Mouse (Mus musculus): ENCODE measurements around the gene Serpinb9b. TPM values are rescaled to one million over a fixed set of nuclear protein-coding genes. Genes with fewer than 3 reads are reported as not detected.

The Serpinb9b gene
- total and polyA plus RNA-seq, 3 experiments = 0.05 TPM; not detected in 2

DNA sequence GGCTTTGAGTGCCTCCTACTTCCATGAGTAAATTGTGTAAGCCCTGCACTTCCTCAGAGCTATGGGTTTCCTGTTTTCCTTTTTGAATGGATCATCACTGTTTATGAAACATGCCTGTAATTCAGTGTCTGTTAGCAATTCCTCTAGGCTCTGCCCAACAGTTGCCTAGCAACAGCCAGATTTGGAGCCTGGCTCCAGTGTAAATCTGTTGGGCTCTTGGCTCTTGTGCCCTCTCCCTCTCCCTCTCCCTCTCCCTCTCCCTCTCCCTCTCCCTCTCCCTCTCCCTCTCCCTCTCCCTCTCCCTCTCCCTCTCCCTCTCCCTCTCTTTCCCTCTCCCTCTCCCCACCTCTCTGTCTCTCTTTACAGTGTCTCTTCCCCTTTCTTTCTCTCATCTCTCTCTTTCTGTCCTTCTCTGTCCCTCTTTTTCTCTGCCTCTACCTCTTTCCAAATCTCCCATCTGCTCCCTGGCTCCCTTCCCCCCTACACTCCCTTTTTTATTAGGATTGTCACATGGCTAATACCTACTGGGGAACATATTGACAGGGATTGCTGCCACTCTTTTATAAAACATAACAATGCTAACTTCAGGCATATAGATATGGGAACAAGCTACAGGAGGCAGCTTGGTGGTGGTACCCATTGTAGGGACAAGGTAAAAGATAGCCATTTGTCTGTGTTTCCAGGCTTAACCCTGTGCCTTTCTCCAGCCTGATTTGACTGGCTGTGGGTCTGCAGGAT, 58.6 kb downstream of the Serpinb9b start:
- DNase-seq (ENCODE audit: low spot score) = no peak
- Histone ChIP-seq H3K4me1 (ENCODE audit: insufficient read depth, low read depth, low read length) (no peaks in the 10 kb centered on the region), H3K4me3 (ENCODE audit: low read depth, low read length) (no peak overlapping the region), H3K27me3 (ENCODE audit: insufficient read depth, low read length) (peaks cover 3% of the 10 kb centered on the region; the same call in 1 of the 2 replicates), H3K36me3 (replicated peaks) (no peaks in the 10 kb centered on the region), H3K9me3 (replicated peaks) (peaks cover 12% of the 10 kb centered on the region)
- no peak for ATAC-seq (ENCODE audit: extremely low read depth, insufficient number of reproducible peaks, low FRiP score, poor library complexity, severe bottlenecking)
- TF ChIP-seq POLR2AphosphoS5 (IDR thresholded peaks at IDR 0.05; ENCODE audit: insufficient replicate concordance, low read depth, low read length) (no peak), CTCF (IDR thresholded peaks at IDR 0.05; ENCODE audit: low read depth, low read length) (no peak), GATA2 (IDR thresholded peaks at IDR 0.05; ENCODE audit: borderline replicate concordance, low read depth, low read length) (no peak), TAL1 (conservative IDR thresholded peaks at IDR 0.05; ENCODE audit: low read depth, low read length) (no peak), GATA1 (IDR thresholded peaks at IDR 0.05; ENCODE audit: borderline replicate concordance, low read length) (no peak)

- no peaks in the 10 kb centered on the region for H3K27me3 ChIP-seq (ENCODE audit: insufficient read depth, low read length)
- peaks cover 12% of the 10 kb centered on the region for H3K9me3 ChIP-seq (replicated peaks)
- H3K4me3 ChIP-seq (ENCODE audit: low read depth, low read length) = no peak overlapping the region
- no peak for DNase-seq (ENCODE audit: low spot score)
- H3K36me3 ChIP-seq (replicated peaks) = no peaks in the 10 kb centered on the region
- no peak for ATAC-seq (ENCODE audit: extremely low read depth, insufficient number of reproducible peaks, low FRiP score, poor library complexity, severe bottlenecking)
- no peaks in the 10 kb centered on the region for H3K4me1 ChIP-seq (ENCODE audit: insufficient read depth, low read depth, low read length)
- TF ChIP-seq GATA2 (IDR thresholded peaks at IDR 0.05; ENCODE audit: borderline replicate concordance, low read depth, low read length) (no peak), CTCF (IDR thresholded peaks at IDR 0.05; ENCODE audit: low read depth, low read length) (no peak), POLR2AphosphoS5 (IDR thresholded peaks at IDR 0.05; ENCODE audit: insufficient replicate concordance, low read depth, low read length) (no peak), GATA1 (IDR thresholded peaks at IDR 0.05; ENCODE audit: borderline replicate concordance, low read length) (no peak), TAL1 (conservative IDR thresholded peaks at IDR 0.05; ENCODE audit: low read depth, low read length) (no peak)
These were observed 62.4 kb downstream of the Serpinb9b start for GRCm38 (mm10) chr13:33089566-33089965.

DNA sequence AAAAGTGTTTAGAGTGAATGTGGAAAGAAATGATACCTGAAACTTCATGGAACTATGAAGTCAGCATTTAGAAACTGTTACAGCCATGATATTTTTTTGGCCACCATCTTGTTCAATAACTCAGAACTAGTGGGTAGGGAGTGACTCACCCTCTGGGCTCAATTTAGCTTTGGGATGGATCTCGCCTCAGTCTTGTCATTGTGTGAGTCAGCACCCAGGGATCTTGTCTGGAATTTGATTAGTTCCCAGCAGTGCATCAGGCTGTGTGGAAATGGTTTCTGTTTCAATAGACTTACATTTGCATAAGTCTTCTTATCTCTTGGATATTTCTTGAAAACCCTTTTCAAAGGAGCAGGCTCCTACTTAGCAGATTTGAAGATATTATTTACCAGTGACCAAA, 63.3 kb downstream of the Serpinb9b start:
- Histone ChIP-seq H3K27me3 (ENCODE audit: insufficient read depth, low read length) (no peaks in the 10 kb centered on the region), H3K9me3 (replicated peaks) (peaks cover 12% of the 10 kb centered on the region), H3K4me1 (ENCODE audit: insufficient read depth, low read depth, low read length) (no peaks in the 10 kb centered on the region), H3K4me3 (ENCODE audit: low read depth, low read length) (no peak overlapping the region), H3K36me3 (replicated peaks) (no peaks in the 10 kb centered on the region)
- no peak for DNase-seq (ENCODE audit: low spot score)
- no peak for ATAC-seq (ENCODE audit: extremely low read depth, insufficient number of reproducible peaks, low FRiP score, poor library complexity, severe bottlenecking)
- TF ChIP-seq GATA2 (IDR thresholded peaks at IDR 0.05; ENCODE audit: borderline replicate concordance, low read depth, low read length) (no peak), POLR2AphosphoS5 (IDR thresholded peaks at IDR 0.05; ENCODE audit: insufficient replicate concordance, low read depth, low read length) (no peak), TAL1 (conservative IDR thresholded peaks at IDR 0.05; ENCODE audit: low read depth, low read length) (no peak), GATA1 (IDR thresholded peaks at IDR 0.05; ENCODE audit: borderline replicate concordance, low read length) (no peak), CTCF (IDR thresholded peaks at IDR 0.05; ENCODE audit: low read depth, low read length) (no peak)

DNA sequence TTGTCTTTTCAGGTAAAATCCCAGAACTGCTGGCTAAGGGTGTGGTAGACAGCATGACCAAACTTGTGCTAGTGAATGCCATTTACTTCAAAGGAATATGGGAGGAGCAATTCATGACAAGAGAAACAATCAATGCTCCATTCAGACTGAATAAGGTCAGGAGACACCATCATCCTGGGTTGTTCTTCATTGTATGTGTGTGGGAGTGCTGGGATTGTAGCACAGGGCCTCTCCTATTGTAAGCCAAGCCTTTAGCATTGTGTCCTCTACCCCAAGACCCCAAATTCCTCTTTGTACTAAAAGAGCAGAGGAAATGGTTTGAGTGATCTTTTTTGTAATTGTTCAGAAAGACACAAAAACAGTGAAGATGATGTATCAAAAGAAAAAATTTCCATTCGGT, 64.1 kb downstream of the Serpinb9b start:
- no peaks in the 10 kb centered on the region for H3K27me3 ChIP-seq (ENCODE audit: insufficient read depth, low read length)
- no peaks in the 10 kb centered on the region for H3K4me1 ChIP-seq (ENCODE audit: insufficient read depth, low read depth, low read length)
- DNase-seq (ENCODE audit: low spot score) (no peak), ATAC-seq (ENCODE audit: extremely low read depth, insufficient number of reproducible peaks, low FRiP score, poor library complexity, severe bottlenecking) (no peak)
- no peak overlapping the region for H3K4me3 ChIP-seq (ENCODE audit: low read depth, low read length)
- no peaks in the 10 kb centered on the region for H3K36me3 ChIP-seq (replicated peaks)
- TF ChIP-seq GATA2 (IDR thresholded peaks at IDR 0.05; ENCODE audit: borderline replicate concordance, low read depth, low read length) = no peak
- no peak for TF ChIP-seq CTCF (IDR thresholded peaks at IDR 0.05; ENCODE audit: low read depth, low read length)
- TF ChIP-seq POLR2AphosphoS5 (IDR thresholded peaks at IDR 0.05; ENCODE audit: insufficient replicate concordance, low read depth, low read length) = no peak
- no peak for TF ChIP-seq GATA1 (IDR thresholded peaks at IDR 0.05; ENCODE audit: borderline replicate concordance, low read length)
- no peak for TF ChIP-seq TAL1 (conservative IDR thresholded peaks at IDR 0.05; ENCODE audit: low read depth, low read length)
- H3K9me3 ChIP-seq (replicated peaks) = peaks cover 12% of the 10 kb centered on the region

Other genes with a start within 250 kb of the Serpinb9b start
- gene Mylk4, start 243.5 kb upstream of the Serpinb9b start, total RNA-seq (2014; fragmentation: Nextera tagmentation) = not detected in 2 replicates
- gene Mylk4, start 243.5 kb upstream of the Serpinb9b start, total RNA-seq (2017) = 0.05 TPM in 1 of 2 replicates, not detected in the other
- not detected in 2 replicates for gene Mylk4, start 243.5 kb upstream of the Serpinb9b start, polyA plus RNA-seq (2012)
- gene Wrnip1, start 225.4 kb upstream of the Serpinb9b start, total RNA-seq (2014; fragmentation: Nextera tagmentation) = 18.0 and 30.2 TPM in 2 replicates
- 46.6 and 47.9 TPM in 2 replicates for gene Wrnip1, start 225.4 kb upstream of the Serpinb9b start, total RNA-seq (2017)
- 26.7 and 31.6 TPM in 2 replicates for gene Wrnip1, start 225.4 kb upstream of the Serpinb9b start, polyA plus RNA-seq (2012)
- not detected in 2 replicates for gene D930007J09Rik, start 224.6 kb upstream of the Serpinb9b start, total RNA-seq (2014; fragmentation: Nextera tagmentation)
- gene D930007J09Rik, start 224.6 kb upstream of the Serpinb9b start, total RNA-seq (2017) = not detected in 2 replicates
- not detected in 2 replicates for gene D930007J09Rik, start 224.6 kb upstream of the Serpinb9b start, polyA plus RNA-seq (2012)
- not detected in 2 replicates for gene Serpinb1a, start 176.2 kb upstream of the Serpinb9b start, total RNA-seq (2014; fragmentation: Nextera tagmentation)
- gene Serpinb1a, start 176.2 kb upstream of the Serpinb9b start, total RNA-seq (2017) = 7.5 and 8.7 TPM in 2 replicates
- not detected in 2 replicates for gene Serpinb1a, start 176.2 kb upstream of the Serpinb9b start, polyA plus RNA-seq (2012)
- gene Serpinb1c, start 129.2 kb upstream of the Serpinb9b start, total RNA-seq (2014; fragmentation: Nextera tagmentation) = not detected in 2 replicates
- not detected in 2 replicates for gene Serpinb1c, start 129.2 kb upstream of the Serpinb9b start, total RNA-seq (2017)
- not detected in 2 replicates for gene Serpinb1c, start 129.2 kb upstream of the Serpinb9b start, polyA plus RNA-seq (2012)
- gene Serpinb6b, start 62.2 kb upstream of the Serpinb9b start, total RNA-seq (2014; fragmentation: Nextera tagmentation) = not detected in 2 replicates
- gene Serpinb6b, start 62.2 kb upstream of the Serpinb9b start, total RNA-seq (2017) = 0.05 TPM in 1 of 2 replicates, not detected in the other
- gene Serpinb6b, start 62.2 kb upstream of the Serpinb9b start, polyA plus RNA-seq (2012) = not detected in 2 replicates
- 2.6 and 3.4 TPM in 2 replicates for gene Serpinb9, start 24.2 kb upstream of the Serpinb9b start, total RNA-seq (2014; fragmentation: Nextera tagmentation)
- 2.4 and 3.0 TPM in 2 replicates for gene Serpinb9, start 24.2 kb upstream of the Serpinb9b start, total RNA-seq (2017)
- 0.11 and 0.15 TPM in 2 replicates for gene Serpinb9, start 24.2 kb upstream of the Serpinb9b start, polyA plus RNA-seq (2012)
- gene Serpinb1b, start 51.2 kb downstream of the Serpinb9b start, total RNA-seq (2014; fragmentation: Nextera tagmentation) = not detected in 2 replicates
- gene Serpinb1b, start 51.2 kb downstream of the Serpinb9b start, total RNA-seq (2017) = not detected in 2 replicates
- gene Serpinb1b, start 51.2 kb downstream of the Serpinb9b start, polyA plus RNA-seq (2012) = not detected in 2 replicates
- 5.9 and 10.2 TPM in 2 replicates for gene Serpinb9c, start 132.3 kb downstream of the Serpinb9b start, total RNA-seq (2014; fragmentation: Nextera tagmentation)
- 4.5 and 5.6 TPM in 2 replicates for gene Serpinb9c, start 132.3 kb downstream of the Serpinb9b start, total RNA-seq (2017)
- 0.12 and 0.26 TPM in 2 replicates for gene Serpinb9c, start 132.3 kb downstream of the Serpinb9b start, polyA plus RNA-seq (2012)
- not detected in 2 replicates for gene Serpinb9d, start 165.5 kb downstream of the Serpinb9b start, total RNA-seq (2014; fragmentation: Nextera tagmentation)
- gene Serpinb9d, start 165.5 kb downstream of the Serpinb9b start, total RNA-seq (2017) = not detected in 2 replicates
- gene Serpinb9d, start 165.5 kb downstream of the Serpinb9b start, polyA plus RNA-seq (2012) = not detected in 2 replicates
- not detected in 2 replicates for gene Serpinb9e, start 222.2 kb downstream of the Serpinb9b start, total RNA-seq (2014; fragmentation: Nextera tagmentation)
- gene Serpinb9e, start 222.2 kb downstream of the Serpinb9b start, total RNA-seq (2017) = 0.11 TPM in 1 of 2 replicates, not detected in the other
- not detected in 2 replicates for gene Serpinb9e, start 222.2 kb downstream of the Serpinb9b start, polyA plus RNA-seq (2012)